Mouse (Mus musculus) brain, embryonic 14.5 days (tissue): ENCODE measurements around the gene Gm19426.

Experiments used
- CTCF ChIP-seq: fragments of 200-500 bp; IDR thresholded peaks from 2 replicates; pipeline ENCODE4 v1.5.1; 2012; ENCODE audit warnings: inconsistent platforms, mild to moderate bottlenecking, moderate library complexity, borderline replicate concordance; ENCODE audit not compliant: insufficient read depth, insufficient read length; ENCODE audit errors: extremely low read depth
- POLR2A ChIP-seq: fragments of 200-500 bp; IDR thresholded peaks from 2 replicates; pipeline ENCODE4 v1.6.1; 2012; ENCODE audit warnings: mild to moderate bottlenecking, inconsistent platforms, borderline replicate concordance; ENCODE audit not compliant: poor library complexity, insufficient read depth, insufficient read length, severe bottlenecking; ENCODE audit errors: extremely low read depth

- TF ChIP-seq CTCF (no peak), POLR2A (no peak)
Observed at GRCm38 (mm10) chr2:84761840-84762239, 18.4 kb upstream of the Gm19426 start.
